Mouse (Mus musculus): ENCODE data around the gene Olfr187. TPM values are rescaled to one million over a fixed set of nuclear protein-coding genes. Genes with fewer than 3 reads are reported as not detected.

The Olfr187 gene
- polyA plus RNA-seq, 1 experiment, result not detected

GRCm38 (mm10) chr16:59013357-59014018 lies 26.1 kb downstream of the Olfr187 start:
- no peak overlapping the region for H3K4me3 ChIP-seq (ENCODE audit: insufficient read depth, low read length)
- H3K4me1 ChIP-seq (ENCODE audit: control insufficient read depth, insufficient read depth, low read length), result no peaks in the 10 kb centered on the region
- TF ChIP-seq POLR2A (IDR thresholded peaks at IDR 0.05; ENCODE audit: low read depth, low read length), result no peak
- no peak for TF ChIP-seq CTCF (IDR thresholded peaks at IDR 0.05; ENCODE audit: borderline replicate concordance, insufficient read depth, low read length)

GRCm38 (mm10) chr16:59007146-59007545 lies 32.4 kb downstream of the Olfr187 start:
- TF ChIP-seq POLR2A (IDR thresholded peaks at IDR 0.05; ENCODE audit: low read depth, low read length) (no peak), CTCF (IDR thresholded peaks at IDR 0.05; ENCODE audit: borderline replicate concordance, insufficient read depth, low read length) (no peak)
- Histone ChIP-seq H3K4me1 (ENCODE audit: control insufficient read depth, insufficient read depth, low read length) (no peaks in the 10 kb centered on the region), H3K27ac (ENCODE audit: insufficient read depth, low read length) (no peak overlapping the region)

More at GRCm38 (mm10) chr16:59013357-59014018, 26.1 kb downstream of the Olfr187 start:
- H3K27ac ChIP-seq (ENCODE audit: insufficient read depth, low read length), result no peak overlapping the region

GRCm38 (mm10) chr16:58995057-58995456 lies 44.5 kb downstream of the Olfr187 start, which contains the start of gene Olfr183:
Gene Olfr183 (plus strand): TSS chr16:58995357.
- H3K4me3 ChIP-seq (ENCODE audit: insufficient read depth, low read length), result no peak within 1 kb of the TSS
- no peak for TF ChIP-seq CTCF (IDR thresholded peaks at IDR 0.05; ENCODE audit: borderline replicate concordance, insufficient read depth, low read length)
- TF ChIP-seq POLR2A (IDR thresholded peaks at IDR 0.05; ENCODE audit: low read depth, low read length), result no peak

More at GRCm38 (mm10) chr16:59007146-59007545, 32.4 kb downstream of the Olfr187 start:
- H3K4me3 ChIP-seq (ENCODE audit: insufficient read depth, low read length), result no peak overlapping the region

More at GRCm38 (mm10) chr16:58995057-58995456, 44.5 kb downstream of the Olfr187 start, which contains the start of gene Olfr183:
- Histone ChIP-seq H3K4me1 (ENCODE audit: control insufficient read depth, insufficient read depth, low read length) (no peaks in the 10 kb centered on the region), H3K27ac (ENCODE audit: insufficient read depth, low read length) (no peak within 1 kb of the TSS)

Other genes with a start within 250 kb of the Olfr187 start
- gene Olfr173, start 239.5 kb downstream of the Olfr187 start, polyA plus RNA-seq (2011; ENCODE audit: insufficient read length, low read depth, missing spikeins), result not detected in 2 replicates
- gene Olfr175-ps1, start 213.0 kb downstream of the Olfr187 start, polyA plus RNA-seq (2011; ENCODE audit: insufficient read length, low read depth, missing spikeins), result not detected in 2 replicates
- not detected in 2 replicates for gene Olfr177, start 165.0 kb downstream of the Olfr187 start, polyA plus RNA-seq (2011; ENCODE audit: insufficient read length, low read depth, missing spikeins)
- gene Olfr178, start 147.7 kb downstream of the Olfr187 start, polyA plus RNA-seq (2011; ENCODE audit: insufficient read length, low read depth, missing spikeins), result not detected in 2 replicates
- gene Olfr181, start 111.0 kb downstream of the Olfr187 start, polyA plus RNA-seq (2011; ENCODE audit: insufficient read length, low read depth, missing spikeins), result not detected in 2 replicates
- not detected in 2 replicates for gene Olfr180, start 110.4 kb downstream of the Olfr187 start, polyA plus RNA-seq (2011; ENCODE audit: insufficient read length, low read depth, missing spikeins)
- not detected in 2 replicates for gene Olfr183, start 44.4 kb downstream of the Olfr187 start, polyA plus RNA-seq (2011; ENCODE audit: insufficient read length, low read depth, missing spikeins)
- gene Olfr186, start 9.5 kb downstream of the Olfr187 start, polyA plus RNA-seq (2011; ENCODE audit: insufficient read length, low read depth, missing spikeins), result not detected in 2 replicates
- gene Olfr190, start 38.2 kb upstream of the Olfr187 start, polyA plus RNA-seq (2011; ENCODE audit: insufficient read length, low read depth, missing spikeins), result not detected in 2 replicates
- gene Olfr191, start 50.1 kb upstream of the Olfr187 start, polyA plus RNA-seq (2011; ENCODE audit: insufficient read length, low read depth, missing spikeins), result not detected in 2 replicates
- gene Olfr193, start 72.1 kb upstream of the Olfr187 start, polyA plus RNA-seq (2011; ENCODE audit: insufficient read length, low read depth, missing spikeins), result not detected in 2 replicates
- gene Olfr194, start 81.3 kb upstream of the Olfr187 start, polyA plus RNA-seq (2011; ENCODE audit: insufficient read length, low read depth, missing spikeins), result not detected in 2 replicates
- not detected in 2 replicates for gene Olfr195, start 107.3 kb upstream of the Olfr187 start, polyA plus RNA-seq (2011; ENCODE audit: insufficient read length, low read depth, missing spikeins)
- gene Olfr196, start 130.7 kb upstream of the Olfr187 start, polyA plus RNA-seq (2011; ENCODE audit: insufficient read length, low read depth, missing spikeins), result not detected in 2 replicates
- gene Olfr198, start 163.8 kb upstream of the Olfr187 start, polyA plus RNA-seq (2011; ENCODE audit: insufficient read length, low read depth, missing spikeins), result not detected in 2 replicates
- not detected in 2 replicates for gene Olfr199, start 180.0 kb upstream of the Olfr187 start, polyA plus RNA-seq (2011; ENCODE audit: insufficient read length, low read depth, missing spikeins)
- not detected in 2 replicates for gene Olfr201, start 232.9 kb upstream of the Olfr187 start, polyA plus RNA-seq (2011; ENCODE audit: insufficient read length, low read depth, missing spikeins)
- not detected in 2 replicates for gene Olfr202, start 247.0 kb upstream of the Olfr187 start, polyA plus RNA-seq (2011; ENCODE audit: insufficient read length, low read depth, missing spikeins)